Mouse (Mus musculus): ENCODE measurements around the gene Pank2.
A peak's percentile ranks its signal among the peaks of the same experiment; 100 is the strongest.
"Not testable (repeated sequence)": the region's sequence is repeated elsewhere in the genome, so short reads cannot be mapped to it uniquely, and the experiment has no call there.

Gene Pank2

DNA sequence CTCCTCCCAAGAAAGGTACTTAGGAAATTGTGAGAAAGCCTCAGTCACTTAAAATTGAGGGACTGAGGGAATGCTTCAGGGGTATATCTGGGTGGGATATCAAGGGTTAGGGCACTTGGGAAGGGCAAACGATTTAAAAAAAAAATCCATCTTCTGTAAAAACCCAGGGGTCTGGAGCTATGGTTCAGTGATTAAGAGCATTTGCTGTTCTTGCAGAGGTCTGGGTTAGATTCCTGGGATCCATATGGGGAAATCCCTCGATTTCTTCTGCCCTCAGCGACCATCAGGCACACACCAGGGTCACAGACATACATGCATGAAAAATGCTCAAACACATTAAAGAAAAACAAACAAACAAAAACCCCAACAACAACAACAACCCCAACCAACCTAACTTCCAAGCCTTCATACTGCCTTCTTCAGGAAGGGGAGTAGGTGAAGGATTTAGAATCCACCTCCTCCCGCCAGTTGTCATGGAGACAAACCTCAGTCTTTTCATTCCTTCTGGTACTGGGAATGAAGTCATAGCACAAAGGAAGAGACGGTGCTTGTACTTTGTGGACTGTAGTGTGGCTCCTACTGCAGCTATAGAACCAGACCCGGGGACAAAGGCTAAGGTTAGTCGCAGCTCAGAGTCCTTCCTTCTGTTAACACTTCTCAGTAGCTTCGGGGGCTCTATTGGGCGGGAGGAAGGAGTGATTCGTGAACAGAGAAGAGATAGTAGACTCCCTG lies 648 bp upstream of the Pank2 start:
- peak in 1 of 2 experiments; percentile 11 for DNase-seq

DNA sequence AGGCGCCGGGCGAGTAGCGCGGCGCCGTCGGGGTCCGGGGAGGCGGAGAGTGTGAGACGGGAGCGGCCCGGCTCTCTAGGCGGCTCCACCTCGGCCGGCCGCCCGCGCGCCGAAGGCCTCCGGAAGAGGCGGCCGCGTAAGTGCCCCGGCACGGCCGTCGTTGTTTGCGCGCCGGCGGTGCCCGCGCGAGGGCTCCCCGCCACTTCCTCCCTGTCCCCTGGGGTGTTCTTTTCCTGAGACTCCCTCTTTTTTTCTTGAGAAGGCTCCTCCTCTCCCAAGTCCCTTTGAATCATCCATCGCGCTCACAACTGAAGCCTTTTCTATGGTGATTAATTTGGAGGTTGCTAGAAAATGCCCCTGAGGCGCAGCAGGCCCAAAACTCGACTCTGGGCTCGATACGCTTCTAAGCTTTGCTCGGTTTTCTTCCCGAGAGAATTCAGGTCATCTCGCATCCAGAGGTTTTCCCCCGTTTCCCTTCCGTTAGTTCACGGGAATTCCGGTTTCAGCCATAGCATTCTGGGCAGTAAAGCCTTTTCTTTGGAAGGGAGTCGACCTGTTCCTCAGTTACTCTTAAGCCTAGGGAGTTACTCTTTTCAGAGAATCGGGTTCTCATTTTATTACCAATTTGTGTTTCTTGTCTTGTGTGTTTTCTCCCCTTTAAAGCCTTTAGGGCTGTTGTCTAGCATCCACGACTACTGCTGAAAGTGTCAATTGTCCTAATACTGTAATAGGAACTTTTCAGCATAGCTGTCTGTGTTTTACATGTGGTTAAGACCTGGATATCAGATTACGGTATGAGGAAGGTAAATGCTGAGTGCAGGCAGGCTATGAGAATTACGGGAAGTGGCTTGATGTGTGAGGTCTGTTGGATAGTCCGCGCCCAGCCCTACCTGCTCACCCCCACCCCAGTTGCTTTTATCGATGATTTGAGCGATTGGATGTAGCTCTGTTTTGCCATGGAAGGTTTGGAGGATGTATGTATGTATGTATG lies 680 bp downstream of the Pank2 start:
- no peak for DNase-seq

DNA sequence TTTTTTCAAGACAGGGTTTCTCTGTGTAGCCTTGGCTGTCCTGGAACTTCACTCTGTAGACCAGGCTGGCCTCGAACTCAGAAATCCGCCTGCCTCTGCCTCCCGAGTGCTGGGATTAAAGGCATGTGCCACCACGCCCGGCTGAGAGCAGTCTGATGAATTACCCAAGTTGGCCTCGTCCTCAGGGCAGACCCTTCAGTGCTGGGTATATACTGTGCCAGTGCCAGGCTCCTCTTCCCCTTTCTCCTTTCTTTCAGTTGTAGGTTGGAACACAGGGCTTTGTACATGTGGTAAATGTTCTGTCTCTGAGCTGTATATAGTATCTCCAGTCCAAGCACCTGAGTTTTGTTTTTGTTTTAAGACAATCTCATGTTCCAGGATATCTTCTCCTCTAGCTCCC lies 1.7 kb downstream of the Pank2 start:
- DNase-seq, result no peak

DNA sequence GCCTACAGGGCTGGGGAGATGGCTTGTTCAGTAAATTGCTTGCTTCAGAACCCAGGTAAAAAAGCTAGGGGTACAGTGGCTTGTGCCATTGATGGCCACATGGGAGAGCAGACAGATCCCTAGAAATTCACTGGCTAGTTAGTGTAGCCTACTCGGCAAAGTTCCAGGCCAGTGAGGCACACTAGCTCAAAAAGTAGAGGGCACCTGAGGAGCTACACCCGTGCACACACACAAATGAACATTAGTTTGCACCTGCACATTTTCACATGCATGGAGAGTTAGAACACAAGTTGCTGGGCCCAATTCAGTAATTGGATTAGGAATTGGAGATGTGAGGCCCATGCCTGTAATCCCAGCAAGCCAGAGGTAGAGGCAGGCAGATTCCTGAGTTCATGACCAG lies 2.8 kb downstream of the Pank2 start:
- no peak for DNase-seq

DNA sequence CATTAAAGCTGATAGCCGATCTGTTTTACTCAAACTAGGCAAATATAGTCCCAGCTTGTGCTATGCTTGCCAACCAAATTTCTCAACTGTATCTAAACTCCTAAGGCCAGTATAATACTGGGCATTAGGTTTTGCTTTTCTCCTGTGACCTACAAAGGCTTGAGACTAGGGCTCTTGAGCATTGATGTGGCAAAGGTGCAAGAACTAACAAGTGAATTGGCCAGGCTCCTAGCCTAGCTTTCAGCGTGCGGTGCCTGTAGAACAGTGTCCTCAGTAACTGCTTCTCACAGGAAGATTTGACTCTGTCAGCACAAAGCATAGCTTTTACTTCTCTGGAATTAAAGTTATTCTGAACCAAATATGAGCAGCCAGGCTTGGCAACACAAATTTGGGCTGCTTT lies 13.2 kb downstream of the Pank2 start:
- DNase-seq, result no peak

DNA sequence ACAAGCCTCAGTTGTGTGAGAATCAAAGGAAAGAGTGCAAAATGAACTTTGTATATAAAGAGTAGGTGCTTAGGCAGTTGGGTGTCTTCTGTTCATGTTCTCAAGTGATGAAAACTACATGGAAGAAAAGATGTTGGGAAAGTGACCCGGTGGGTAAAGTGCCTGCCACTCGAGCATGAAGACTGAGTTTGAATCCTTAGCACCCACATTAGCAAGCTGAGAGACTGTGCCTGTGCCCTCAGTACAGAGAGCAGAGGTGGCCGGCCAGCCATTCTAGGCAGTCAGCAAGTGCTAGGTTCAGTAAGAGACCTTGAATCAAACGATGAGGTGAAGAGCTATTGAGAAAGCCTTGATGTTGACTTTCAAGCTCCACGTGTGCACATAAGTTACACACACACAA lies 14.4 kb downstream of the Pank2 start:
- no peak for DNase-seq

DNA sequence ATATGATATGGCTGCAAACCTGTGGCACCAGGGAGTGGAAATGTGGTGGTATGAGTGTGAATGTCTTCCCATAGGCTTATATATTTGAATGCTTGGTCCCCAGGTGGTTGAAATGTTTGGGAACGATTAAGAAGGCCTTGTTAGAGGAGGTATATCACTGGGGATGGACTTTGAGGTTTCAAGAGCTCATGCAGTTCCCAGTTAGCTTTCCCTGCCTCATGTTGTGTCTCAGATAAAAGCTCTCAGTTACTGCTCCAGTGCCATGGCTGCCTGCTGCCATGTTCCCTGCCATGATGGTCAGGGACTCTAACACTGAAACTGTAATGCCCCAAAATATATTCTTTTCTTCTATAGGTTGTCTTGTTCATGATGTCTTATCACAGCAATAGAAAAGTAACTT lies 19.3 kb downstream of the Pank2 start:
- no peak for DNase-seq

DNA sequence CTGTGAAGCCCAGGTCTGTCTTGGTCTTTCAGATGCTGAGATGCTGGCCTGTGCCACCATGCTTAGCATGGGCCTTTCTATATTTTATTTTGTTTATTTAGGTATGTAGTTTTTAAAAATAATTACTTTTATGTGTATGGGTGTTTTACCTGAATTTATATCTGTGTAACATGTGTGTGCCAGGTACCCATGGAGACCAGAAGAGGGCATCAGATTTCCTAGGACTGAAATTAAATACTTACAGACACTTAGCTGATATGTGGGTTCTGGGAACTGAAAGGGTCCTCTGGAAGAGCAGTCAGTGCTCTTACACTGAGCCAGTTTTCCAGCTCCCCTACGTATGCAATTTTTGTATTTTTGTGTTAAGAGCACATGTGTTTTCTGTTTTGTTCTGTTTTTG lies 24.0 kb downstream of the Pank2 start:
- no peak for DNase-seq

DNA sequence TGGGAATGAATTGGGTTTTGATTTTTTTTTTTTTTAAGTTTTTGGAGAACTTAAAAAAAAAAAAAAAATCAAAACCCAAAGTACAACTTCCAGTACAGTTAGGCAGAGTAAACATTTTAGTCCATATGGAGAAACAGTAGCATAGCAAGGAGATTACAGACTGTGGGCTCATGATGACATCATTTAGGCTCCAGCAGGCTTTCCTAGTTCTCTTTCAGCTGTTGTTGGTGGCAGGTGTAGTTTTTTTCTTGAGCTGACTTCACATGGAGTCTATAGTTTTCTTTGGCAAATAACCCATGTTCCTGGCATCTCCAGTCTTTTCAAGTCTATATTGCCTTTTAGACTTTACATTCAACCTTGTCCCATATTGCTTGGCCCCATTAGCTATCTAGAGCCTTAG lies 28.4 kb downstream of the Pank2 start:
- no peak for DNase-seq

DNA sequence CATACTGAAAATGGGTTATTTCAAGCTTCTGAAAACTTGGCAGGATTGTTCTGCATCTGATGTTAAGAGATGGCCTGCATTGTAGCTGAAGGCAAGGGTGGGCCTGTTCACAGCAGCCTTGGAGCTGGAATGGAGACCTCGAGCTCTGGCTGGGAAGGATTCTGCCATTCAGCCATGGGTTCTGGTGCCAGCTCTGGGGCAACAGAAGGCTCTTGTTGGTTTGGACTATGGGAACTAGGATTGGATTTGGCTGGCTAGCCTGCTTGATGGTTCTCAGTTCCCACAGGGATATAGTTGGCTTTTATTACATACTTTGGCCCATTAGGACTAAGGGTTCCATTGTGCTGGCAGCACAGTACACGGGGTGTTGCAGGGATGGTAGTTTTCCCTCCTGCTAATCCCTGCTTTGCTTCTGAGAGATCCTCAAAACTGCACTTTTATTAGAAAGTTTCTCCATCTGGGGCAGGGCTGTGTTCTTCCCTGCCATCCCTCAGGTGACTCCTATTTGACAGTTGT lies 34.5 kb downstream of the Pank2 start:
- no peak for DNase-seq

DNA sequence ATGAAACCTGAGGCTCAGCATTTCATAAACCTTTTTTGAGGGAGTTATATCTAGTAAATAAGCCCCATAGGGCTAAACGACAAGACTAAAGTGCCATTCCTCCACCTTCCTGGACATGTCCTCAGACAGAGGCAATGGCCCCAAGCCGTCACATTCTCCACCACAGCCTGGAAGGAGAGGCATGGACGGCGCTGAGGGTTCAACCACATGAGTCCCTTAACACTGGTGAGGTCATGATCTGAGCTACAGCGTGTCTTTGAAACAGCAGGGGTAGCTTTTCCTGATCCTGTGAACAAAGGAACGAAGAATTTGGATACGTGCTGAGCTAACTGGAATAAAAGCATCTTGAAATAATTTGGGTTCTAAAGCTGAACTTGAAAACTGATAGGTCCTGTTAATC lies 36.4 kb downstream of the Pank2 start:
- not testable (repeated sequence) for DNase-seq

DNA sequence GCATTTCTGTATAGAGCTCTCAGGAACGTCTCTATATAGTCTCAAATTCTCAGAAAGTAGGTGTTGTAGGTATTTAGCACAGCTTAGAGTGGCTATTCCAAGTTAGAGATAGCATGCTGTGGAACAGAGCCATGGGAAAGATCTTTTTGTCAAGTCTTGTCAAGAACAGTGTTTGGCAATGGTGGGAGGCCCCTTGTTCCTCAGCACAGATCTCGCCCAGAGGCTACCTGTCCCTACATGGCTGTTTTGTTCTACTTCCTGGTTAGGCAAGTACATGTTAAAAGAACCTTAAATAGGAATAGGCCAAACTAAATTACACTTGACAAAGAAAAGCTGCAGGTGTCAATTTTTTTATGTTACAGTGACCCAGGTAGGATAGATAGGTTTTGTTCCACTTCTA lies 38.2 kb downstream of the Pank2 start:
- no peak for DNase-seq

DNA sequence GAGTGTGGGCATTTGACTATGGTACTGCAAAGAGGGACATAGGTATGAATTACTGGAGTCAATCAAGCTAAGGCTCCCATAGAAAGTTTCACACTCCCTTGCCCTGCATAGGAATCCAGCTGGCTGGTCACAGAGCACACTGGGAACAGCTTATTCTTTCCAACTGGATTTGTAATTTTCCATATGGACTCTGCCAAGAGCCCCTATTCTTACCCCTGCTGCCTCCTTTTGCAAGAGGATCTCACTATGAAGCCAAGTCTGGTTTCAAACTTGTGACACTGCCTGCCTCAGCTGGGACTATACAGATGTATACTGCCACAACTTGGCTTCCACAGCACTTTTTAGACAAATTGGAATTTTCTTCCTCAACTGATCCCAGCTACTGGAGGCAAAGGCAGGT lies 39.3 kb downstream of the Pank2 start:
- DNase-seq, result no peak

DNA sequence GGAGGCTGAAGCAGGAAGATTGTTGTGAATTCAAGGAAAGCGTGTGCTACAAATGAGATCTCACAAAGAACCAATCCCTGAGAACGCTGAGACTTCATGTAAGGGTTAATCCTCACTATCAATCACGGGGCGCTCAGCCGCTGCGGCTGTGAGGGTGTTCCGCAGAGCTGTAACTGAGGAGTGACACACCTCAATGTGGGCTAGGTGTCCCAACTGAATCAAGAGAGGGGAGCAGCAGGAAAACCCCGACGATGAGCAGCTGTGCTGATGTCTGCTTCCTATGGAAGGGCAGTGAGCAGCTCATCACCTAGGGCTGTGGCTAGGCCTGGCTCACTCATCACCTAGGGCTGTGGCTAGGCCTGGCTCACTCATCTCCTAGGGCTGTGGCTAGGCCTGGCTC lies 42.2 kb downstream of the Pank2 start:
- DNase-seq, result no peak

DNA sequence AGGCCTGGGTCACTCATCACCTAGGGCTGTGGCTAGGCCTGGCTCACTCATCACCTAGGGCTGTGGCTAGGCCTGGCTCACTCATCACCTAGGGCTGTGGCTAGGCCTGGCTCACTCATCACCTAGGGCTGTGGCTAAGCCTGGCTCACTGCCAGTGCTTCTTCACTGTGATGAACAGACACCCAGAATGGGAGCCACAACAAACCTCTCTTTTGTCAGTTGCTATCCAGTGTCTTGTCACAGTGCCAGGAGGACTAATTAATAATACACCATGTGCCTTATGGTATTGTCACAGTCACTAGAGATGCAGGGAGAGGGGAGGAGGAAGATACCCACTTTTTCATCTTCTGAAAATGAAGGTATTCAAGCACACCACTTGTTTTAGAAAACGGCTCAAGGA lies 42.9 kb downstream of the Pank2 start:
- not testable (repeated sequence) for DNase-seq

DNA sequence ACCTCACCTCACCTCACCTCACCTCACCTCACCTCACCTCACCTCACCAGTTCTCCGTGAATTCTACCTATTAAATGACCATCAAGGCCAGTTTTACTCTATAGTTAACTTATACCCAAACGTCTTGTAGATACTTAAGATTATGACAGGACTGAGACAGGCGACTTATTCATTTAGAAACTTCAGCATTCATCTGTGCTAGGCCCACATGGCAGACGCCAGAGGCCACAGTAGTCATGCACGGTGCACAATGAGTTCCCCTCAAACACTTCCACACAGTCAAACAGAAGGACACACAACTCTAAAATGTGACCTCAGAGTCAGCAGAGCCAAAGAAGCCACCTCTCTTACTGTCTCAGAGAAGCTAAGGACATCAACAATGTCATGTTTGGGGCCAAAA lies 45.1 kb downstream of the Pank2 start:
- DNase-seq, result no peak

DNA sequence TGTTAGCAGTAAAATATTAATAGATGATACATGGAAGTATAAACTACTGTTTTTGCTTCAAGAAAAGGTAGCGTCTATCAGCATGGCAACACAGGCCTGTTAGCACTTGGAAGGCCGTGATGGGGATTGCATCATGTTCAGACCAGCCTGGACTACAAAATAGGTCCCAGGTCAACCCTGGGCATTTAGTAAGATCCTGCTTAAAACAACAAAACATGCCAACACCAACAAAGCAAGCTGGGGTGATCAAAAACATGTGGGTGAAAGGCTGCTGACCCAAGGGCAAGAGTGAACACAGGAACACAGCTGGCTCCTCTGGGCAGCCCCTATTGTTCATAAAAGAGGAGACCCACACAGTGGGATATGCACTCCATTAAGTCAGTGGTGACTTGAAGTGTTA lies 45.5 kb downstream of the Pank2 start:
- DNase-seq, result no peak

DNA sequence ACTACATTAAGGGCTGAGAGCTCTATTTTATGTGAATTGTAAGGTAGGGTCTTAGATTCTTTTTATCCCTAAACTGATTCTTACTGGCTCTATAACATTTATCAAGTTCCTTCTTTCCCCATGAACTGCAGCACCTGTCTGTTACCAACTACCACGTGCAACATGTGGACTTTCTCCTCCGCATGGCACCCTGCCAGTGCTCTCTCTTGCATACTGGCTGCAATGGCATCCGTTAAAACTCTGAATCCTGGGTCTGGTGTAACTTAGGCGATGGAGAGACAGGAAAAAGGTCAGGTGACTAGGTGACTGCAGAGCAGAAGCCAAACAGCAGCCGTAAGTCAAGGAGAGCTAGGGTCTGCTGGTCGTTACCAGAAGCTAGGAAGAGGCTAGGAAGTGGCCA lies 47.0 kb downstream of the Pank2 start:
- peak; percentile 22 to 23 for DNase-seq

DNA sequence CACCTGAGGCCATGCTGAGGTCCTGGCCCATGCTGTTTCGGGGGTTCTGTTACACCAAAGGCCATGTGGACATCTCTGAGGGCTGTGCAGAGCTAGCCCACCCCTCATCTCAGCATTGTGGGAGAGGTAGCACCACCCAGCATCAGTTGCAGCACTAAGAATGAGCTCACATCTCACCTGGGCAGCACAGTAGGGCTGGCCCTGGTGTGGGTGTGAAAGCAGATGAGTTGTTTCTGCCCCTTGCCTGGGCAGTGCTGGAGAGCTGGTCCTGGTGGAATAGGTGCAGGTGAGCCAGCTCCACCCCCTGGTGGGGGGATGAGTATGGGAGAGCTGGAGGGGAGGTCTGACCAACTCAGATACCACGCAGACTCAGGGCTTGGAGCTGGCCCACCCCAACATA lies 53.9 kb downstream of the Pank2 start:
- no peak for DNase-seq

DNA sequence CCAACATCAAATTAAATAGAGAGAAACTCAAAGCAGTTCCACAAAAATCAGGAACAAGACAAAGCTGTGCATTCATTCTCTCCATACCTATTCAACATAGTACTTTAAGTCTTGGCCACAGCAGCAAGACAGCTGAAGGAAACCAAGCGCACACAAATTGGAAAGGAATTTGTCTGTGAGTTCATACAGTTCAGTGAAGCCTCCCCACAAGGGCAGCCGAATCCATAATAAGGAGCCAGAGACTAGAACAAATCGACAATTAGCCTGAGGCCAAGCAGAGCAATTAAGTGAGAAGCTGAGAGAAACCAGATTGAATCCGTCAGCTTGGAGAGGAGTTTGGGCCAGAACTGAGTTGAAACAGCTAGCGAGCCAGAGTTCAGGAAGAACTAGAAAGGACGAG lies 57.1 kb downstream of the Pank2 start:
- DNase-seq, result no peak

DNA sequence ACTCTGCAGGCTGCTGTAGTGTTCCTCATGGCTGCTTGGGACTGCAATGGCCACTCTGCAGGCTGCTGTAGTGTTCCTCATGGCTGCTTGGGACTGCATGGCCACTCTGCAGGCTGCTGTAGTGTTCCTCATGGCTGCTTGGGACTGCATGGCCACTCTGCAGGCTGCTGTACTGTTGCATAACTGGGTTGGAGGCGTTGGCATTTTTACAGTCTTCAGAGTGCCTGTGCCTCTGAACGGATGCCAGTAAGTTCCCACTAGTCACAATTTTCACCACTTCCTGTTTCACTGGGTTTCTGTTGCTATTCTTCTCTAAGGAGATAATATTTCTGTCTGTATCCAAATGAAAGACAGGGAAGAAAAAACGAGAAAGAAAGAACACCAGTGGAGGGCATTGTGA lies 58.9 kb downstream of the Pank2 start:
- DNase-seq, result peak in 1 of 2 experiments; percentile 23

DNA sequence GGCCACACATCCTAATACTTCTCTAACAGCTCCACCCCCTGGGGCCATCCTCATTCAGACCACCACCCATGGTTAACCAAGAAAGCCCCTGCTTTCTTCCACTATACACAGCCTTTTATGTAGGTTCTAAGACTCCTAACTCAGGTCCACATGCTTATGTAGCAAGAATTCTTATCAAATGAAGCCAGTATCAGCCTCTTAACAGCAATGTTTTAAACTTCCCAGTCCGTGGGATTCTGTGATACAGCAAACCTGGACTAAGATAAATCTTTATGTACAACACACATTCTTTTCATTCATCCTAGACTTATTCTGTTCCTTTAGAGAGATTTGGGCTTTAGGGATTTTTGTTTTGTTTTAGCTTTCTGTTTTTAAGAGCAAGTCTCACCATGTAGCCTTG lies 61.4 kb downstream of the Pank2 start:
- DNase-seq, result no peak

DNA sequence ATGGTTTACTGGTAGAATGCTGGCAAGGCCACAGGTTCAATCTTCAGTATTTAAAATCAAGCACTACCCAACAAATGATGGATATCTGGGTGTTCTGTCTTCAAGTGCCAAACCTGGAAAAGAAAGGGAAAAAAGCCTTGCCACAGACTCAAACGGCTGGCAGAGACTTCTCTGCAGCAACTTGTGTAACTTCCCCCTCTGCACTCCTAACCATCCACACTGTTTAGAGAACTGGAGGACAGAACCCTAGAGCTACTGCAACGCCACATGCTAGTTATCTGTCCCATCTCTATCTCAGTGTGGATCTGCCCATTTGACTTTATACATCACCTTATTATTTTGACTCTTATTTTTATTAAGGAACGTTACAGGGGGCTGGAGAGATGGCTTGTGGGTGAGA lies 63.7 kb downstream of the Pank2 start:
- no peak for DNase-seq

DNA sequence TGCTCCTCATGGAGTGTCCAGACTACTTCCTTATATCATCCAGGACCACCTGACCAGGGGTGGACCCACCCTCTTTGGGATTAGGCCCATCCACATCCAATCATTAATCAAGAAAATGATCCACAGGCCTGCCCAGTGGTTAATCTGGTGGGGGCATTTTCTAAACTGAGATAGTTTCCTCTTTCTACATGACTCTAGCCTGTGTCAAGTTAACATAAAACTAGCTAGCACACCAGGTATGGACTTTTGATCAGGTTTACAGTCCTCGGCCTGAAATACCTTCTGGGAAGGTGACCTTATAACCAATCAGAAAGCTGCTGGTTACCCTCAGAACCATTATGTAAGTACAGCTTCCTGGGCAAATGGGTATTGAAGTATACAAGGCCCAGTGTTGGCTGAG lies 66.7 kb downstream of the Pank2 start:
- DNase-seq, result no peak
